In the genomic region with DNA sequence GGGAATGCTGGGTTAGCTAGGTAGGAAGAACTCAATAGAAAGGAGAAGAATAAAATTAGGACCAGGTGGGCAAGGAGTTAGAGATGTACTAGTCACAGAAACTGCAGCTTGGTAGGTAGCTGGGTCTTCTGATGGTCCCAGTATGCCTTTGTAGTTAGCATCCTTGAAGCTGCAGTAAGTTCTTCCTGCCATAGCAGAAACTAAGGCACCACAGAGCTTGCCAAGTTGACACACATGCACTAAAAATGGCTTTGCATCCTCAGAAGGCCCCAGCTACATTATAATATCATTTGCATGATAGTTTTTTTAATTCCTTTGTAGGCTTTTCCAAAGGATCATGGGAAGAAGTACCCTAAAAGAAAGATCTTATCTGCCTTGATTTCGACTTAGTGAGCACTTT, we compare ENCODE assay signal across 22 mouse cellular contexts. TPM values are rescaled to one million over a fixed set of nuclear protein-coding genes. Genes with fewer than 3 reads are reported as not detected.
DNase-seq lines count a peak whose midpoint lies in the region; ATAC-seq and TF ChIP-seq lines count a peak whose summit lies in the region.
"Had no signal": no experiment of that assay in that cellular context is flagged by ENCODE, and none has a peak within 500 bp of the region (broad histone marks: within the 10 kb centered on the region; RNA-seq: fewer than 3 reads in every experiment).

No protein-coding gene starts in this region.

- 69% methylated on average over 1 of the region's 1 CpGs for WGBS in forebrain, postnatal 0 days
- WGBS in forebrain, embryonic 14.5 days: 77% methylated on average over 1 of the region's 1 CpGs

- 0 out of 2 replicates have a peak overlapping the region, but pooled peaks have one; percentile 35 for H3K27ac ChIP-seq in forebrain, postnatal 0 days (ENCODE audit: low read depth, low read length)
- no peak overlapping the region for H3K27ac ChIP-seq in forebrain, embryonic 14.5 days (ENCODE audit: low read depth, low read length)
- H3K27ac ChIP-seq: embryonic facial prominence, embryonic 12.5 days; embryonic facial prominence, embryonic 15.5 days; forebrain, embryonic 15.5 days; heart, adult 2 months; hindbrain, embryonic 12.5 days; hindbrain, embryonic 15.5 days had no signal

- peak; percentile 51 for ATAC-seq in forebrain, postnatal 0 days
- no peak for ATAC-seq in forebrain, embryonic 14.5 days
- ATAC-seq: activated CD4-positive, CD25-positive, alpha-beta regulatory T cell, adult 4 months; forebrain, embryonic 15.5 days had no signal

- H3K9me3 ChIP-seq in forebrain, postnatal 0 days (ENCODE audit: low read length): no peaks in the 10 kb centered on the region
- H3K9me3 ChIP-seq in forebrain, embryonic 14.5 days (replicated peaks; ENCODE audit: control insufficient read depth, low read length): no peaks in the 10 kb centered on the region
- H3K9me3 ChIP-seq: embryonic facial prominence, embryonic 12.5 days; embryonic facial prominence, embryonic 15.5 days; forebrain, embryonic 15.5 days; hindbrain, embryonic 12.5 days; hindbrain, embryonic 15.5 days had no signal

- DNase-seq in forebrain, postnatal 0 days: peak; percentile 55
- no peak for DNase-seq in forebrain, embryonic 14.5 days (ENCODE audit: low spot score)
- peak; percentile 25 to 29 for DNase-seq in left cerebral cortex, adult 18-20 months (ENCODE audit: low spot score in 2 of 2)
- DNase-seq in left cerebral cortex, adult 11 months (ENCODE audit: low spot score): no peak
- DNase-seq in right cerebral cortex, adult 18-20 months: peak; percentile 39
- DNase-seq in right cerebral cortex, adult 2 months (ENCODE audit: low spot score in 2 of 2): no peak
- peak; percentile 71 for DNase-seq in brain, adult 2 months (ENCODE audit: low read depth, low spot score)
- no peak for DNase-seq in cerebellum, postnatal 25 days
- DNase-seq: adrenal gland, adult 8-10 months; adrenal gland, postnatal 25 days; cerebellum, adult 18-20 months; cerebellum, adult 9-10 months; cerebellum, postnatal 14 days; gastrocnemius, postnatal 25 days; heart, adult 2 months had no signal

- H3K27me3 ChIP-seq in forebrain, postnatal 0 days (ENCODE audit: insufficient read depth, low read length): no peaks in the 10 kb centered on the region
- H3K27me3 ChIP-seq in forebrain, embryonic 14.5 days (replicated peaks; ENCODE audit: control insufficient read depth, insufficient read depth, low read length): no peaks in the 10 kb centered on the region
- H3K27me3 ChIP-seq: embryonic facial prominence, embryonic 12.5 days; embryonic facial prominence, embryonic 15.5 days; forebrain, embryonic 15.5 days; hindbrain, embryonic 12.5 days; hindbrain, embryonic 15.5 days had no signal

- TF ChIP-seq CTCF in forebrain, postnatal 0 days (IDR thresholded peaks at IDR 0.05; ENCODE audit: low read depth): no peak

- H3K36me3 ChIP-seq in forebrain, postnatal 0 days (ENCODE audit: insufficient read depth): peaks cover 4% of the 10 kb centered on the region; the same call in 1 of the 2 replicates
- H3K36me3 ChIP-seq in forebrain, embryonic 14.5 days (ENCODE audit: control insufficient read depth, insufficient read depth, low read length): no peaks in the 10 kb centered on the region
- H3K36me3 ChIP-seq: embryonic facial prominence, embryonic 12.5 days; embryonic facial prominence, embryonic 15.5 days; forebrain, embryonic 15.5 days; hindbrain, embryonic 12.5 days; hindbrain, embryonic 15.5 days had no signal

- H3K4me3 ChIP-seq in forebrain, postnatal 0 days (ENCODE audit: low read depth, low read length): no peak overlapping the region
- no peak overlapping the region for H3K4me3 ChIP-seq in forebrain, embryonic 14.5 days (ENCODE audit: low read depth, low read length)
- H3K4me3 ChIP-seq: embryonic facial prominence, embryonic 12.5 days; embryonic facial prominence, embryonic 15.5 days; forebrain, embryonic 15.5 days; heart, adult 2 months; hindbrain, embryonic 12.5 days; hindbrain, embryonic 15.5 days had no signal

- H3K4me2 ChIP-seq in forebrain, postnatal 0 days (ENCODE audit: low read depth): no peak overlapping the region
- H3K4me2 ChIP-seq in forebrain, embryonic 14.5 days (ENCODE audit: low read length): no peak overlapping the region
- H3K4me2 ChIP-seq: embryonic facial prominence, embryonic 12.5 days; embryonic facial prominence, embryonic 15.5 days; forebrain, embryonic 15.5 days; heart, embryonic 11.5 days; hindbrain, embryonic 12.5 days; hindbrain, embryonic 15.5 days had no signal

- H3K4me1 ChIP-seq in forebrain, postnatal 0 days (ENCODE audit: insufficient read depth): no peaks in the 10 kb centered on the region
- H3K4me1 ChIP-seq in forebrain, embryonic 14.5 days (ENCODE audit: control insufficient read depth, insufficient read depth, low read length): no peaks in the 10 kb centered on the region
- H3K4me1 ChIP-seq: embryonic facial prominence, embryonic 12.5 days; embryonic facial prominence, embryonic 15.5 days; hindbrain, embryonic 12.5 days had no signal

- H3K9ac ChIP-seq in forebrain, postnatal 0 days: no peak overlapping the region
- H3K9ac ChIP-seq in forebrain, embryonic 14.5 days (ENCODE audit: low read length): no peak overlapping the region
- H3K9ac ChIP-seq: embryonic facial prominence, embryonic 12.5 days; embryonic facial prominence, embryonic 15.5 days; forebrain, embryonic 15.5 days; hindbrain, embryonic 12.5 days; hindbrain, embryonic 15.5 days had no signal

RNA-seq across cellular contexts. Expression of gene Tnik, which starts 54.3 kb away (rescaled TPM):
- total RNA-seq in forebrain, postnatal 0 days (2014; rRNA removed): 105 and 125 TPM in 2 replicates
- 27.9 and 43.0 TPM in 2 replicates for polyA plus RNA-seq in forebrain, postnatal 0 days (2015; fragmentation: Nextera tagmentation; extraction: Ambion mirVana)
- polyA plus RNA-seq in forebrain, embryonic 14.5 days (2014; fragmentation: Nextera tagmentation; extraction: Ambion mirVana): 55.7 and 83.6 TPM in 2 replicates
- 100 to 1,000 TPM; 172 to 173 TPM for total RNA-seq in left cerebral cortex, adult 18-20 months (2021)

Comparison
In these comparisons a context has a peak if more than half of its experiments do, and no peak if none do; other contexts are left out.
1. DNase-seq: peak in forebrain, postnatal 0 days (single experiment), left cerebral cortex, adult 18-20 months (2 of 2), right cerebral cortex, adult 18-20 months (single experiment) and brain, adult 2 months (single experiment); none in forebrain, embryonic 14.5 days (single experiment), left cerebral cortex, adult 11 months (single experiment), right cerebral cortex, adult 2 months (0 of 2) and cerebellum, postnatal 25 days (0 of 2).